Mouse (Mus musculus) inflammation-experienced regulatory T-cells (primary cell): ENCODE measurements around the gene Gimap5. TPM values are rescaled to one million over a fixed set of nuclear protein-coding genes. Genes with fewer than 3 reads are reported as not detected.

Source experiments
- polyA plus RNA-seq, 2 experiments: library from polyadenylated mRNA; unstranded; fragments of 100-300 nt; shearing (Covaris generic); gene quantifications; one replicate each; pipeline ENCODE4 v1.2.1; 2017

Gimap5 gene
- polyA plus RNA-seq: 100 to 1,000 TPM; 138 to 215 TPM

DNA sequence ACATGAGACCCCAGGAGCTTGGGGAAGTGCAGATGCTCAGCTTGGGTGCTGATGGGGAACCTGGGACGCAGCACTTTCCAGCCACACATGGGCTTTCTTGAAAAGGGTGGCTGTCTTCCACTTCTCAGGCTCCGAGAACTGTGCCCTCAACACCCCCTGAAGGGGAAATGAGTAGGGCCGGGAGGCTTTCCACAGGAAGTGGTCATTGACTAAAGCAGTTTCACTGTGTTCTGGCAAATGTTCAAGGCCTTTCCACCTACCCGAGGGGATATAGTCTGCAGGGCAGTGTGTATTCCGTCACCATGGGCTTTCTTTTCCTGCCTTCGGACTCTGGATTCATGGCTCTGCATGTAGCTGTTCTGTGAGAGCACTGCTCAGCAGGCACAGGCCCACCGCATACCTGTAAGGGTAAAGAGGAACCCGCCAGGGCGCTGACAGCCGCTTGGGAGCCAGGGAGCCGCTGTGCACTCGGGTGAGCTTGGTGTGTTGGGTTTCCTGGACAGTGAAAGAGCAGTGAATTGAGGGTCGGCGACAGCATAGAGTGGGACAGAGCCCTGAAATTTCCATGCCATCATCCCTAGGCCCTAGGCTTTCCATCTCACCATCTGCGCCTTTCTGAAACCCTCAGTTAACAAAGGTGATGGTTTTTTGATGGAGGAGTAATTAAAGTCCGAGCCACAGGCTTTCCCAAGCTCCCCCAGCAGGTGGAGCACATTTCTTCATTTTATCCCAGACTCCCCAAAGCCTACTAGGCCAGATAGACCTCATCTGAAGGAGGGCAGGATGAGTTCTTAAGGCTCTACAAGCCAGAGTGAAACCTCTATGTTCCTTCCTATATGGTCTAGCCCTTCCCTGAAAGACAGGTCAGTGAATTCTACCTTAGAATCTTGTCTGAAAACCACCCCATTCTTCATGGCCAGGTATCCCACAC, at the start of gene Gimap5:
Gimap5 (plus strand) TSS at position 239 of the 931 bp plus-strand sequence.

DNA sequence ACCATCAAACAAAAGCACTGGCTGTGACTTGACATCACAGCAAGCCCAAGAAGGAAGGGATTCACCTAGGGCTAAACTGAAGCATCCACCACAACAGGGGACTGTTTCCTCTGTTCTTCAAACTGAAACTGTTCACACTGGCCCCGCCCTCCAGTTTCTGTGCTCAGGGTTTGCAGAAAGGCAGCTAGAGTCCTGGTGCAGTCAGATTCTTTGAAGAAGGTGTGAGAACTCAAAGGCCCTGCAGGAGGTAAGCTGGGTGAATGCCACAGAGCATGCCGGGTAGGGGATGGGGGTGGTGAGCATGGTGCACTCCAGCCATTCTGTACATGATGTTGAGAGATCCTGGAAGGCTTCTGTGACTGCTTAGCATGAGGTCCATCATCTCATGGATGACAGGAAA, 27.5 kb upstream of the Gimap5 start, which contains the start of the genes Gm28053 and Gimap7:
Gm28053 (plus strand) TSS at position 153 of the 400 bp plus-strand sequence.
Gimap7 (plus strand) TSS at position 167 of the 400 bp plus-strand sequence.

DNA sequence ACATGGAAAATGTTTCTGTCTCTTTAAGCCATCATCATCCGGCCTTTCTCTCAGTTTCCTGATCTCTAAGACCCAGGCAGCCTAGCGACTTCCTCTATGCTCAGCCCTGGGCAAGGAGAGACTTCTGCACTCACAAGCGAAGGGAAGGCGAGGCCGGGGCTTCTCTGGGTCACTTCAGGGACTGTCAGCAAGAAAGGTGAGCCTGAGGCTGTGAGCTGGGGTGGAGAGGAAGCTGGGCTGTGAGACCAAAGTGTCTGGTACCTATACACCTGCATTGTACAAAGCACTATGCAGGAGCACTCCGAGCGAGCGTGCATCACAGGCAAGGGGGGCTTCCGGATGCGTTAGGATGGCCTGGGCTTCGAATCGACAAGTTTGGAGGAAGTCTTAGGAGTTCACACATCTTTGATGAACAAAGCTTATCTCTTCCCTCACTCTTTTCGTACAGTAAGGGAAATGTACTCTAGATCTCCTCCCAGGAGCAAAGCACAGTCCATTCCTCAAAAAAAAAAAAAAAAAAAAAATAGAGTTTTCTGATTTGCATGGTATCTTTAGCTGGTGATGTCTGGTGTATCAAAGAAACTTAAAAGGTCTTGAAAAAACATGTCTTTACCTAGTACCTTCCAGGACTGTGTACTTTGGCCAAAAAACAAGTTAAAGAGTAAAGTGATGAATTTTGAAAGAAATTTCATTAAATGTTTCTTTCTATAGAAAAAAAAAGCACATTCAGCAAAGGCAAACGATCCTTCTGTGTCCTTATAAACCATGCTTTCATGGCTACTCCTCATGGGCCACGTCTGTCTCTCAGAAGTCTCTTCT, 6.8 kb upstream of the Gimap5 start, which contains the start of gene Gimap1:
Gimap1 (plus strand) TSS at position 94 of the 819 bp plus-strand sequence.

DNA sequence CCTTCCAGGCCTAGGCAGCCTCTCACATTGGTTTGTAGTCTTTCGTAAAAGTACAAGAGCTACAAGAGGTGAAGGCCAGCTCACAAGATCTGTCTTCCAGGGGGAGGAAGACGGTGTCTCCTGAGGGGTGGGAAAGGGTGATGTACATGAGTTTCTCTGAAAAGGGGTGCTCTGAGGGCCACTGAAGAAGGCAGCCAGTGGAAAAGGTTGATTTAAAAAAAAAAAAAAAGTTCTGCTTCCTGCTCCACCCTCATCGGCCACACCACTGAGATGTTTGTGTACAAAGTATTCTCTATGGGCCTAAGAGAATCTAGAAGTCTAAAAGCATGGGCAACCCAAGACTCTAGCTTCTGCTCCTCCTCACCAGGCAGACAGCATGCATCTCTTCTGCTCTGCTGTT, 24.7 kb downstream of the Gimap5 start, which contains the start of gene Gimap3:
Gimap3 (minus strand) TSS at position 156 of the 400 bp plus-strand sequence.

Other genes starting within 250 kb of the Gimap5 start
- gene Atp6v0e2, start 208.6 kb upstream of the Gimap5 start, polyA plus RNA-seq: 1 to 10 TPM in 1 of 2 experiments, not detected in 1; 4.7 TPM
- gene Lrrc61, start 191.4 kb upstream of the Gimap5 start, polyA plus RNA-seq: 10 to 100 TPM; 11.3 to 50.4 TPM
- gene Rarres2, start 173.4 kb upstream of the Gimap5 start, polyA plus RNA-seq: under 1 TPM in 1 of 2 experiments, not detected in 1; 0.23 TPM
- not detected for gene Gm45021, start 156.6 kb upstream of the Gimap5 start, polyA plus RNA-seq
- gene Repin1, start 152.3 kb upstream of the Gimap5 start, polyA plus RNA-seq: 1 to 10 TPM; 5.7 to 5.9 TPM
- gene Gm44965, start 152.3 kb upstream of the Gimap5 start, polyA plus RNA-seq: not detected
- 1 to 10 TPM; 7.8 to 9.4 TPM for gene Zfp775, start 144.1 kb upstream of the Gimap5 start, polyA plus RNA-seq
- 1 to 10 TPM; 3.7 to 4.2 TPM for gene AI854703, start 119.4 kb upstream of the Gimap5 start, polyA plus RNA-seq
- gene Gimap8, start 99.0 kb upstream of the Gimap5 start, polyA plus RNA-seq: 100 to 1,000 TPM; 148 TPM
- gene Gimap9, start 70.1 kb upstream of the Gimap5 start, polyA plus RNA-seq: 100 to 1,000 TPM; 259 to 273 TPM
- 1,000 to 10,000 TPM; 1,107 to 1,335 TPM for gene Gimap4, start 61.6 kb upstream of the Gimap5 start, polyA plus RNA-seq
- gene Gimap6, start 38.0 kb upstream of the Gimap5 start, polyA plus RNA-seq: 100 to 1,000 TPM; 791 to 847 TPM
- 10 to 100 TPM; 17.0 to 31.4 TPM for gene Gm28053, start 27.6 kb upstream of the Gimap5 start, polyA plus RNA-seq
- 100 to 1,000 TPM; 197 to 372 TPM for gene Gimap7, start 27.6 kb upstream of the Gimap5 start, polyA plus RNA-seq
- 100 to 1,000 TPM; 528 to 608 TPM for gene Gimap1, start 7.1 kb upstream of the Gimap5 start, polyA plus RNA-seq
- 1,000 to 10,000 TPM; 1,428 to 1,859 TPM for gene Gimap3, start 24.7 kb downstream of the Gimap5 start, polyA plus RNA-seq
- gene Tmem176a, start 94.7 kb downstream of the Gimap5 start, polyA plus RNA-seq: 1 to 10 TPM; 4.1 to 6.9 TPM
- gene Tmem176b, start 95.3 kb downstream of the Gimap5 start, polyA plus RNA-seq: 10 to 100 TPM in 1 of 2 experiments, 1 to 10 TPM in 1; 6.2 to 14.1 TPM
- 1 to 10 TPM in 1 of 2 experiments, under 1 TPM in 1; 0.16 to 3.0 TPM for gene Aoc1, start 126.7 kb downstream of the Gimap5 start, polyA plus RNA-seq
- not detected for gene 1600015I10Rik, start 183.7 kb downstream of the Gimap5 start, polyA plus RNA-seq
- gene Doxl2, start 228.8 kb downstream of the Gimap5 start, polyA plus RNA-seq: not detected
- gene Svs1, start 240.7 kb downstream of the Gimap5 start, polyA plus RNA-seq: under 1 TPM; 0.10 to 0.83 TPM